Comparison of ENCODE assay signal across 8 mouse cellular contexts in genomic region chr12:111377376-111377973, GRCm38 (mm10). TPM values are rescaled to one million over a fixed set of nuclear protein-coding genes. Genes with fewer than 3 reads are reported as not detected.
DNase-seq lines count a peak whose midpoint lies in the region; ATAC-seq and TF ChIP-seq lines count a peak whose summit lies in the region.

Gene Cdc42bpb (minus strand): TSS chr12:111377718.

- TF ChIP-seq POLR2A in thymus, adult 2 months (IDR thresholded peaks at IDR 0.05; ENCODE audit: control insufficient read depth, extremely low read depth, insufficient read depth, low read length, poor library complexity) = no peak

- H3K9ac ChIP-seq in embryonic facial prominence, embryonic 15.5 days = peak within 1 kb of the TSS; percentile 97
- H3K9ac ChIP-seq in heart, embryonic 11.5 days (ENCODE audit: low read depth, low read length) = peak within 1 kb of the TSS; percentile 96
- peak within 1 kb of the TSS; percentile 97 for H3K9ac ChIP-seq in kidney, embryonic 16.5 days (replicated peaks; ENCODE audit: low read length)

- H3K27me3 ChIP-seq in thymus, adult 2 months (ENCODE audit: control insufficient read depth, insufficient read depth, low read length) = peaks cover 8% of the 10 kb centered on the region; the same call in 1 of the 2 replicates
- no peaks in the 10 kb centered on the region for H3K27me3 ChIP-seq in embryonic facial prominence, embryonic 15.5 days
- H3K27me3 ChIP-seq in heart, embryonic 11.5 days (ENCODE audit: control insufficient read depth, insufficient read depth, low read length) = no peaks in the 10 kb centered on the region
- no peaks in the 10 kb centered on the region for H3K27me3 ChIP-seq in kidney, embryonic 16.5 days (ENCODE audit: insufficient read depth, low read length)

- peak within 1 kb of the TSS; percentile 45 for H3K4me3 ChIP-seq in thymus, adult 2 months (ENCODE audit: control insufficient read depth, insufficient read depth, low read length)
- peak within 1 kb of the TSS; percentile 99 for H3K4me3 ChIP-seq in embryonic facial prominence, embryonic 15.5 days (replicated peaks)
- peak within 1 kb of the TSS; percentile 99 for H3K4me3 ChIP-seq in heart, embryonic 11.5 days (ENCODE audit: low read depth, low read length)
- H3K4me3 ChIP-seq in kidney, embryonic 16.5 days (ENCODE audit: low read length) = peak within 1 kb of the TSS; percentile 96

- H3K9me3 ChIP-seq in embryonic facial prominence, embryonic 15.5 days (replicated peaks) = no peaks in the 10 kb centered on the region
- no peaks in the 10 kb centered on the region for H3K9me3 ChIP-seq in heart, embryonic 11.5 days (replicated peaks; ENCODE audit: control insufficient read depth, low read length)
- no peaks in the 10 kb centered on the region for H3K9me3 ChIP-seq in kidney, embryonic 16.5 days (ENCODE audit: low read length)

- TF ChIP-seq CTCF in thymus, adult 2 months (IDR thresholded peaks at IDR 0.05; ENCODE audit: borderline replicate concordance, control insufficient read depth, extremely low read depth, insufficient read depth, low read length, poor library complexity) = no peak

- DNase-seq in thymus, adult 2 months = peak; percentile 13
- DNase-seq in thymus, postnatal 10 days (ENCODE audit: low spot score in 2 of 2) = no peak
- DNase-seq in liver = peak; percentile 81
- DNase-seq in monocyte, adult 2 months (ENCODE audit: low read depth in 1 of 2, low spot score in 2 of 2) = peak; percentile 41 to 82
- peak; percentile 63 to 80 for DNase-seq in spleen, postnatal 4 days (ENCODE audit: low spot score in 2 of 2)

- WGBS in thymus, adult 2 months = 2% methylated on average over 94 of the region's 94 CpGs
- WGBS in embryonic facial prominence, embryonic 15.5 days = under 1% methylated on average over 84 of the region's 94 CpGs
- WGBS in heart, embryonic 11.5 days (ENCODE audit: insufficient replicate concordance) = under 1% methylated on average over 77 of the region's 94 CpGs
- WGBS in kidney, embryonic 16.5 days = 0% methylated on average over 45 of the region's 94 CpGs

- 0 out of 2 replicates have a peak, but pooled peaks cover 4% of the 10 kb centered on the region for H3K4me1 ChIP-seq in thymus, adult 2 months (replicated peaks; ENCODE audit: control insufficient read depth, insufficient read depth, low read length)
- H3K4me1 ChIP-seq in embryonic facial prominence, embryonic 15.5 days = peaks cover 38% of the 10 kb centered on the region
- peaks cover 27% of the 10 kb centered on the region for H3K4me1 ChIP-seq in heart, embryonic 11.5 days (ENCODE audit: control insufficient read depth, insufficient read depth, low read length)
- H3K4me1 ChIP-seq in kidney, embryonic 16.5 days (ENCODE audit: insufficient read depth, low read length) = peaks cover 49% of the 10 kb centered on the region

- no peaks in the 10 kb centered on the region for H3K36me3 ChIP-seq in thymus, adult 2 months (ENCODE audit: control insufficient read depth, insufficient read depth, low read length)
- H3K36me3 ChIP-seq in embryonic facial prominence, embryonic 15.5 days = no peaks in the 10 kb centered on the region
- H3K36me3 ChIP-seq in heart, embryonic 11.5 days (ENCODE audit: control insufficient read depth, insufficient read depth, low read length) = no peaks in the 10 kb centered on the region
- H3K36me3 ChIP-seq in kidney, embryonic 16.5 days (ENCODE audit: insufficient read depth, low read length) = no peaks in the 10 kb centered on the region

- peak within 1 kb of the TSS; percentile 79 for H3K4me2 ChIP-seq in embryonic facial prominence, embryonic 15.5 days (replicated peaks)
- peak within 1 kb of the TSS; percentile 87 for H3K4me2 ChIP-seq in heart, embryonic 11.5 days
- peak within 1 kb of the TSS; percentile 65 for H3K4me2 ChIP-seq in kidney, embryonic 16.5 days (replicated peaks; ENCODE audit: low read depth, low read length)

- ATAC-seq in embryonic facial prominence, embryonic 15.5 days (ENCODE audit: insufficient number of reproducible peaks, low FRiP score, low TSS enrichment, low read depth) = peak; percentile 94
- peak; percentile 93 for ATAC-seq in heart, embryonic 11.5 days (replicated peaks; ENCODE audit: insufficient number of reproducible peaks, low FRiP score, low TSS enrichment)
- ATAC-seq in kidney, embryonic 16.5 days (ENCODE audit: low FRiP score, low TSS enrichment) = peak; percentile 92

- H3K27ac ChIP-seq in thymus, adult 2 months (ENCODE audit: control insufficient read depth, insufficient read depth, low read length) = no peak within 1 kb of the TSS
- peak within 1 kb of the TSS; percentile 93 for H3K27ac ChIP-seq in embryonic facial prominence, embryonic 15.5 days (replicated peaks)
- peak within 1 kb of the TSS; percentile 97 for H3K27ac ChIP-seq in heart, embryonic 11.5 days (ENCODE audit: low read depth, low read length)
- peak within 1 kb of the TSS; percentile 96 for H3K27ac ChIP-seq in kidney, embryonic 16.5 days (ENCODE audit: low read length)

RNA-seq across cellular contexts. Expression of gene Cdc42bpb, which starts in this region (rescaled TPM):
- 59.2 and 62.1 TPM in 2 replicates for polyA plus RNA-seq in thymus, adult 2 months (2012; rRNA removed)
- polyA plus RNA-seq in embryonic facial prominence, embryonic 15.5 days (2015; fragmentation: Nextera tagmentation; extraction: Ambion mirVana) = 33.2 and 36.1 TPM in 2 replicates
- polyA plus RNA-seq in heart, embryonic 11.5 days (2014; fragmentation: Nextera tagmentation; extraction: Ambion mirVana) = 25.4 and 33.2 TPM in 2 replicates
- 40.6 and 45.2 TPM in 2 replicates for polyA plus RNA-seq in kidney, embryonic 16.5 days (2015; fragmentation: Nextera tagmentation; extraction: Ambion mirVana)

Comparison
In these comparisons a context has a peak if more than half of its experiments do, and no peak if none do; other contexts are left out.
1. DNase-seq: peak in thymus, adult 2 months (single experiment), liver (single experiment), monocyte, adult 2 months (2 of 2) and spleen, postnatal 4 days (2 of 2); none in thymus, postnatal 10 days (0 of 2).
2. H3K4me3 ChIP-seq: peak in every context shown above with its lines; median percentile 99 in embryonic facial prominence, embryonic 15.5 days; 99 in heart, embryonic 11.5 days; 96 in kidney, embryonic 16.5 days; 45 in thymus, adult 2 months.
3. Peak in every context shown above with its lines, with median percentiles within 50 percentile points of each other: ATAC-seq, H3K4me2 ChIP-seq and H3K9ac ChIP-seq.